Mouse (Mus musculus) telencephalon, adult 2 months (tissue): ENCODE data around the gene Usp31.
A peak's percentile ranks its signal among the peaks of the same experiment; 100 is the strongest.

ENCODE experiments used
- DNase-seq: peaks from one replicate; pipeline ENCODE4 v3.0.0-alpha.2; 2011; ENCODE audit warnings: low read depth, low spot score

The Usp31 gene

DNA sequence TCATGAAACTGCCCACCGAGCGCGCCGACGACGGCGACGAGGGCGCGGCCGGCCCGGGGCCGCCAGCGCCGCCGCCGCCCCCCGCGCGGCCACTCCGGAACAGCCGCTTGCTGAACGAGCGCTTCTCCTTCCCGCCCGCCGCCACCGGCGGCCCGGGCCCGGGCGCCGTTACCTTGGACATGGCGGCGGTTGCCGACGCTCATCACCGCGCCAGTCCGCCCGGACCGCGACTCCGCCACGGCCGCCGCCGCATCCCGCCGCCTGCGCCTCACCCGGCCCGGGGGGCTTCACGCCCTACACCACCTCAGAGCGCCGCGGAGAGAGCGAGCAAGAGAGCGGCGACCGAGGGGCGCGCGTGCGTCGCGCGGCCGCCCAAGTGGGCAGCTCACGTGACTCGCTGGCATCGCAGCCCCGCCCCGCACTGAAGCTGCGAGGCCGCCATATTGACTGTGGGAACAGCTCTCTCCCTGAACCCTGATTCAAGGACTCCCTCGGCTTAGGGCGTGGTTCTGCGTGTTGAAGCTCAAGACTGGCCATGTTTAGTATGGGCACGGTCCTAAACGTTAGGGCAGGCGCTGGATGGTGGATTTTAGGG, at the start of gene Usp31:
Usp31 (minus strand) TSS at position 181 of the 595 bp plus-strand sequence.
- DNase-seq, result peak; percentile 97

- no peak for DNase-seq
Measured at GRCm38 (mm10) chr7:121754748-121755147, 47.7 kb upstream of the Usp31 start.

- no peak for DNase-seq
Measured at GRCm38 (mm10) chr7:121750244-121750643, 43.2 kb upstream of the Usp31 start.

GRCm38 (mm10) chr7:121737511-121738415, 30.7 kb upstream of the Usp31 start:
- no peak for DNase-seq

- DNase-seq, result peak; percentile 66
Measured at GRCm38 (mm10) chr7:121734171-121734831, 27.2 kb upstream of the Usp31 start, which contains the start of gene Scnn1g. Gene Scnn1g, plus strand, starts transcription at chr7:121734479.

- DNase-seq, result no peak
Measured at GRCm38 (mm10) chr7:121730225-121730624, 23.2 kb upstream of the Usp31 start.

DNA sequence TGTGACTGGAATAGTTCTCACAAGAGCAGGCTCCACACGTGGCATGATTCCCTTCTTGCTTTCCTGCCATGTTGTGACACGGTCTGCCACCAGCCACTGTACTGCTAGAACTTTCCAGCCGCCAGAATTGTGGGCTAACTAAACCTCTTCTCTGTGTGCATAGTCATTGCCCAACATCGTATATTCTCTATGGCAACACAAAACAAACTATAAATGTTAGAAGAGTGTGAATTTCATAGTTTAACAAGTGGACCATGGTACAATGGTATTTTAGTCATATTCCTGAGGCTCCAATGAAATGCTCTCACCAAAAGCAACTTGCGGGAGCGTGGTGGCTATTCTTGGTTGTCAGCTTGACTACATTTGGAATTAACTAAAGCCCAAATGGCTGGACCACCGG, 10.0 kb upstream of the Usp31 start:
- peak; percentile 39 for DNase-seq

DNA sequence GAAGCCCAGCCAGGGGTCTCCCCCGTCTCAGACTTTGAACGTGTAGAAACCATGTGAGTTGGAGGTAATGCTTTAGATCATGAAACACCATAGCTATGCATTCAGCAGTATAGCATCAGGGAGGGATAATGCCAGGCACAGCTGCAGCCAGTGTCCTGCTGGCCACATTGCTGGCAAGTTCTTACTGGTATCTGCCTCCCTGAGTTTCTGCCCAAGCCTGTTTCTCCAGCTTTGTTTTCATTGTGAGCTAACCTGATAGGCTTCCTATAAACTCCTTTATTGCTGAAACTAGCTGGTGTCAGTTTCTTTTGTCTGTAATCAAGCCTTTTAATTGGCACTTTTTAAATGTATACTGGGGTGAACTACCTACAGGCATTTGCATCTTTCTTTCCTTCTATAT, 4.1 kb upstream of the Usp31 start:
- no peak for DNase-seq

GRCm38 (mm10) chr7:121706411-121707072, 511 bp downstream of the Usp31 start:
- DNase-seq, result no peak

GRCm38 (mm10) chr7:121705051-121705450, 2.0 kb downstream of the Usp31 start:
- DNase-seq, result no peak

DNA sequence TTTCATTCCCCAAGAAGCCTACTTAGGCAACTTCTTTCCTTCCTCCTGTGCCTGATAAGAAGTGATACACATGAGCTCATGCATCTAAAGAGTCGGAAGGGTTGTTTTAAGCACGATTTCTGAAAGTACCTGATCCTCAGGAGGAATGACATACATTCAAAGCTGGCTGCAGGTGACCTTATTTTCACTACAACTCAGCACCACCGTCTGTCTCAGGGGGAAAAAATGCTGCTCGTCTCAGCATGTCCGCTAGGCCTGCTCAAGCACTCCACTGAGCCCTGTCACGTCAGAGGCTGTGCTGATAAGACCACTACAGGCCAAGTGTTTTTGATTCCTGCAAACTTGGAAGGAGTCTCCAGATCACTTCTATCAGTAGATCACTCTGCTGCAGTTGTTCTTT, 5.1 kb downstream of the Usp31 start:
- no peak for DNase-seq

GRCm38 (mm10) chr7:121700480-121700879, 6.6 kb downstream of the Usp31 start:
- DNase-seq, result no peak

GRCm38 (mm10) chr7:121699218-121699617, 7.8 kb downstream of the Usp31 start:
- peak; percentile 31 for DNase-seq

GRCm38 (mm10) chr7:121697574-121697973, 9.5 kb downstream of the Usp31 start:
- DNase-seq, result no peak

GRCm38 (mm10) chr7:121697170-121697569, 9.9 kb downstream of the Usp31 start:
- peak; percentile 68 for DNase-seq

DNA sequence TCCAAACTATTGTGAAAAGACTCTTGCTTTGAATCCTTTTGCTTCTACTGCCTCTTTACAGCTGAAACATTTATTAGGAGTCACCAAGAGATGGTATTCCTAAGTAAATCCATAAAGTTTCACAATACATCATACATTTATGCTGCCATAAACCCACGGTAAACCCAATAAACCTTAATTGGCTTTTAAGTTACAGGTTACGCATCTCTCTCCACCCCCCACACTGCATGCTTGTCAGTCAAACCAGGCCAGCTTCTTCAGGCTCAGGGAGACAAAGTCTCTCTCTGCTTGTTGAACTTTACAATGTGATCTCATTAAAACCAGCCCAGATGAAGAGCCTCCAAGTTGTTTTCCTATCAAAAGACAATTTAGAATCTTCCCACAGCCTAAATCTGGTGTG, 15.2 kb downstream of the Usp31 start:
- DNase-seq, result no peak

DNA sequence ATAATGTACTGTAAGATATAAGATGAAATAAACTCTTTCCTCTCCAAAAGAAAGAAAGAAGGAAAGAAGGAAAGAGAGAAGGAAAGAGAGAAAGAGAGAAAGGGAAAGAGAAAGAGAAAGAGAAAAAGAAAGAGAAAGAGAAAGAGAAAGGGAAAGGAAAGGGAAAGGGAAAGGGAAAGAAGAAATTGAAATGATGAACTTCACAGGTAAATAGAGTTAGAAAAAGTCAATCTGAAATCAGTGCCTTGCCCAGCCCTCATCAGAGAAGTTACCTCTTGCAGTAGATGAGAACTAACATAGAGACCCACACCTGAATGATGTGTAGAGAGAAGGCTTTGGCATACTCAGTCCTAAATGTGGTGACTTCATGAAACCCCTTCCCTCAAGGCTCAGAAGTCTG, 17.7 kb downstream of the Usp31 start:
- no peak for DNase-seq

DNA sequence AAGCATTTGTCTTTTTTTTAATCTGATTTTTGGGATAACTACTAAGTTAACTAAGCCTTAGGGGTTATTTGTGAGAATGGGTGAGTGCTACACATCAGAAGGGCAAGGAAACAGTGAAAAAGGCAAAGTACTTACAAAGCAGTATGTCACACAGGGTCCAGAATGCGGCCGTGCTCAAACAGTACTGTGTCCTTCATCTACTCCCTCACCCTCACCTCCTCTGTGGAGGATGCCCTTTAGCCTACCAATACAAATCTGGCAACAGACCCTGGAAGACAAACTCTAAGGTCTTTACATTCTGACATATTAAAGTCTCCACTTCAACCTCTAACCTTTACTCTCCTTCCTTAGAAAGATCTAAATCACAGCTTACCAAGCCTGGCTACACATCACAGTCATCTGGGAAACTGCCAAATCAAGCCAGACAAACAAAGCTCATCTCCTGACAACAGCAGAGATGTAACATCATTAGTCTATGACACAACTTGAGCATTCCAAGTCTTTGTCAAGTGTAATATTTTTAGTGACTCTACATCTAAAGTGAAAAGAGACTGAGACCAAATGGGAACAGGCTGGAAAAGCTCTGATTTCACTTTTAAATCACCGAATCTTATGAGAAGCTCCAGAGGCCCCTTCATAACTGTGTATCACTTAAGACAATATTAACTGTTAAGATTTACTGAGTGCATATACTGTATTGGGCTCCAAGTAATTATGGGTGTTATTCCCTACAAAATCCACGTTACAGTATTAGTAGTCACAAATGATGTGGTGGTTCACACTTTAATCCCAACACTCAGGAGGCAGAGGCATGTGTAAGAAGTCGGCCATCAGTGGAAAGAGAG, 21.7 kb downstream of the Usp31 start:
- no peak for DNase-seq

DNA sequence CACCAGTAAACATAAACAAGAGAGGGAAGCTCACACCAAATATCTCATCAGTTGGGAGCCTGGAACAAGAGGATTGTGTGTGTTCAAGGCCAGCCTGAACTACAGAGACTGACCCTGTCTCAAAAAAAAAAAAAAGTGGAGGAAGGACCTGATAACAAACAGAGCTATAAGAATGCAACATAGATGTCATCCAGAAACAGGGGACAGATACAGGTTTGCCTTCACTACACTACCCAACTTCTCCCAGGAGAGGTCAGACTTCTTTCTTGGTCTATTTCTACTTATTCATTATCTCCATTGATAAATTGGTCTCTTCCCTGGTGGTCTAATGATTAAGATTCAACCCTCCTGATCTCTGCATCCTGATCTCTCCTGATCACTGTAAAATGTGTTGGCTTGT, 25.9 kb downstream of the Usp31 start:
- no peak for DNase-seq

DNA sequence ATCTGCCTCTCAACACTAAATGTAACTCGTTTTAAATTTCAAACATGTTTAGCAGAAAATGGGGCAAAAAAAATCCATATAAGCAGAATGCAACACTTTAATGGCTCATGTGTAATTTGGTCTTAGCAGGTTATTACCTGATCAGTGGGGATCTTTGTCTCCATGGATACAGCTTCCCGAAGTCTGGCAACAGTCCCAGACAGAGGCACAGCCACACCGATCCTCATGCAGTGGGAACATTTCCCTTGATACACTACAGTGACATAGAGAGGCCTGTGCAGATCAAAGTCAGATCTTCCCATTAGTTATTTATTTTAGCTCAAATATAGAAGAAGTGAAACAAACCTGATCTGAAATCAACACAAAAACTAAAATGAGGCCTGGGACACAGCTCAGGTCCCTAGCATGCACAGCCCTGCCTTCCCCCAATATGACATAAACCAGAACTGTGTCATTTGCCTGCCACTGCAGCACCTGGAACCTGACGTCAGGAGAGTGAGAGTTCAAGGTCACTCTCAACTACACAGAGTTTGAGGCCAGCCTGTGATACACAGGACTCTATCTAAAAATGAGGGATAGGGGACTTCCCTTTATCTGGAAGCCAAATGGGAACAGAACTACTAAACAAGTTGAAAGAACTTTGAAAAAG, 29.8 kb downstream of the Usp31 start:
- no peak for DNase-seq
